Mouse (Mus musculus) heart, adult 8-10 months (tissue): ENCODE data around the gene Gnb1. TPM values are rescaled to one million over a fixed set of nuclear protein-coding genes. Genes with fewer than 3 reads are reported as not detected.
A peak's percentile ranks its signal among the peaks of the same experiment; 100 is the strongest.
"Not testable (repeated sequence)": the region's sequence is repeated elsewhere in the genome, so short reads cannot be mapped to it uniquely, and the experiment has no call there.

Source experiments
- DNase-seq: peaks from one replicate; pipeline ENCODE4 v3.0.0; 2022; ENCODE audit warnings: low spot score
- total RNA-seq, 4 experiments: library from RNA; stranded (reverse); gene quantifications; 2 replicates each; pipeline ENCODE4 v1.2.4; 2022

The Gnb1 gene
- total RNA-seq, 4 experiments from 2014 or later, result 136 to 150 (median 142) TPM

- DNase-seq, result no peak
Measured at GRCm38 (mm10) chr4:155550446-155550845, 59.3 kb downstream of the Gnb1 start.

GRCm38 (mm10) chr4:155551073-155551472 is 59.9 kb downstream of the Gnb1 start:
- DNase-seq, result no peak

GRCm38 (mm10) chr4:155552917-155553532 is 61.9 kb downstream of the Gnb1 start:
- DNase-seq, result no peak

- DNase-seq, result no peak
Measured at GRCm38 (mm10) chr4:155554880-155555279, 63.7 kb downstream of the Gnb1 start.

GRCm38 (mm10) chr4:155555464-155555863 is 64.3 kb downstream of the Gnb1 start:
- no peak for DNase-seq

GRCm38 (mm10) chr4:155559454-155559853 is 68.3 kb downstream of the Gnb1 start:
- DNase-seq, result peak; percentile 28

GRCm38 (mm10) chr4:155560932-155561331 is 69.8 kb downstream of the Gnb1 start:
- no peak for DNase-seq

GRCm38 (mm10) chr4:155561661-155562442 is 70.7 kb downstream of the Gnb1 start, which contains the start of gene Nadk:
Gene Nadk (plus strand): TSS chr4:155562378.
- peak; percentile 38 for DNase-seq

- peak; percentile 63 for DNase-seq
Measured at GRCm38 (mm10) chr4:155562725-155563399, 71.7 kb downstream of the Gnb1 start.

GRCm38 (mm10) chr4:155563400-155564231 is 72.5 kb downstream of the Gnb1 start:
- DNase-seq, result peak; percentile 97

GRCm38 (mm10) chr4:155564315-155565069 is 73.3 kb downstream of the Gnb1 start:
- peak; percentile 43 for DNase-seq

GRCm38 (mm10) chr4:155566555-155566954 is 75.4 kb downstream of the Gnb1 start:
- DNase-seq, result no peak

- peak; percentile 43 for DNase-seq
Measured at GRCm38 (mm10) chr4:155568170-155568569, 77.0 kb downstream of the Gnb1 start.

GRCm38 (mm10) chr4:155568632-155569370 is 77.6 kb downstream of the Gnb1 start:
- no peak for DNase-seq

GRCm38 (mm10) chr4:155569818-155570217 is 78.7 kb downstream of the Gnb1 start:
- no peak for DNase-seq

- not testable (repeated sequence) for DNase-seq
Measured at GRCm38 (mm10) chr4:155570315-155570714, 79.2 kb downstream of the Gnb1 start.

GRCm38 (mm10) chr4:155571442-155571841 is 80.3 kb downstream of the Gnb1 start:
- no peak for DNase-seq

GRCm38 (mm10) chr4:155573155-155573554 is 82.0 kb downstream of the Gnb1 start:
- DNase-seq, result no peak

- DNase-seq, result no peak
Measured at GRCm38 (mm10) chr4:155573876-155574275, 82.7 kb downstream of the Gnb1 start.

GRCm38 (mm10) chr4:155574931-155575330 is 83.8 kb downstream of the Gnb1 start:
- no peak for DNase-seq
